16 mouse cellular contexts compared by ENCODE assay signal in the genomic region with DNA sequence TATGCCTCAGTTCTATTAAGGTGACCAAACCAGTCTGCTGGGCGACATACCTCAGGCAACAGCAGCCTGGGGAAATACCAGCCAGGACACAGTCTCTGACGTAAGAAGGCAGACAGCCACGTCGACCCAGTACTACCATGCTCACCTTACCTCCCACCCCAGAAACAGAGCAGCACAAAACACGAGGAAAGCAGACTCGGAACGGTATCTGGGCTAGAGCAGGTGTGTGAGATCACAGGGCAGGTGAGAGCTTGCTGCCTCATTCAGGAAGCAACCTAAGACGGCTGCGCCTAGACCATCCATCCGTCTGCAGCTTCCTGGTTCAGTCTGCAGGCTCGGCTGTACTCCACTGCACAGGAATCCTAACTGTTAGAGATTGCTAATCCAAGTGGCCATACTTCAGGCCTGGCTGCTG. TPM values are rescaled to one million over a fixed set of nuclear protein-coding genes. Genes with fewer than 3 reads are reported as not detected.
DNase-seq lines count a peak whose midpoint lies in the region; ATAC-seq and TF ChIP-seq lines count a peak whose summit lies in the region.
"Had no signal": no experiment of that assay in that cellular context is flagged by ENCODE, and none has a peak within 500 bp of the region (broad histone marks: within the 10 kb centered on the region; RNA-seq: fewer than 3 reads in every experiment).

No protein-coding gene starts in this region.

- no peaks in the 10 kb centered on the region for H3K4me1 ChIP-seq in kidney, adult 2 months (ENCODE audit: control insufficient read depth, insufficient read depth, low read length)
- peaks cover 13% of the 10 kb centered on the region; the same call in 1 of the 2 replicates for H3K4me1 ChIP-seq in stomach, embryonic 16.5 days (ENCODE audit: control insufficient read depth, insufficient read depth, low read length)
- H3K4me1 ChIP-seq in midbrain, embryonic 14.5 days (ENCODE audit: control insufficient read depth, insufficient read depth, low read length), result peaks cover 8% of the 10 kb centered on the region; the same call in 1 of the 2 replicates
- H3K4me1 ChIP-seq in heart, embryonic 11.5 days (ENCODE audit: control insufficient read depth, insufficient read depth, low read length), result peaks cover 9% of the 10 kb centered on the region; the same call in 1 of the 2 replicates

- 52% methylated on average over 11 of the region's 11 CpGs for WGBS in kidney, adult 2 months
- 57% methylated on average over 11 of the region's 11 CpGs for WGBS in stomach, embryonic 16.5 days
- WGBS in midbrain, embryonic 14.5 days, result 88% methylated on average over 11 of the region's 11 CpGs
- WGBS in heart, embryonic 11.5 days (ENCODE audit: insufficient replicate concordance), result 82% methylated on average over 11 of the region's 11 CpGs

- no peak for TF ChIP-seq CTCF in kidney, adult 2 months (conservative IDR thresholded peaks at IDR 0.05; ENCODE audit: insufficient read depth, insufficient read length, low read depth, low read length)

- H3K9me3 ChIP-seq in stomach, embryonic 16.5 days (replicated peaks; ENCODE audit: control insufficient read depth, low read length), result no peaks in the 10 kb centered on the region
- no peaks in the 10 kb centered on the region for H3K9me3 ChIP-seq in midbrain, embryonic 14.5 days (ENCODE audit: control insufficient read depth, low read length)
- no peaks in the 10 kb centered on the region for H3K9me3 ChIP-seq in heart, embryonic 11.5 days (replicated peaks; ENCODE audit: control insufficient read depth, low read length)
- H3K9me3 ChIP-seq: heart, embryonic 10.5 days; midbrain, embryonic 13.5 days had no signal

- H3K27ac ChIP-seq in kidney, adult 2 months (ENCODE audit: insufficient read depth, low read depth, low read length), result peak overlapping the region; percentile 71
- H3K27ac ChIP-seq in stomach, embryonic 16.5 days (ENCODE audit: low read length), result peak overlapping the region; percentile 63
- no peak overlapping the region for H3K27ac ChIP-seq in midbrain, embryonic 14.5 days (replicated peaks; ENCODE audit: low read depth, low read length)
- no peak overlapping the region for H3K27ac ChIP-seq in heart, embryonic 11.5 days (ENCODE audit: low read depth, low read length)
- H3K27ac ChIP-seq: heart, embryonic 10.5 days; midbrain, embryonic 13.5 days had no signal

- H3K36me3 ChIP-seq in kidney, adult 2 months (ENCODE audit: control insufficient read depth, insufficient read depth, low read length), result no peaks in the 10 kb centered on the region
- no peaks in the 10 kb centered on the region for H3K36me3 ChIP-seq in stomach, embryonic 16.5 days (ENCODE audit: control insufficient read depth, insufficient read depth, low read length)
- no peaks in the 10 kb centered on the region for H3K36me3 ChIP-seq in midbrain, embryonic 14.5 days (ENCODE audit: control insufficient read depth, insufficient read depth, low read length)
- H3K36me3 ChIP-seq in heart, embryonic 11.5 days (ENCODE audit: control insufficient read depth, insufficient read depth, low read length), result no peaks in the 10 kb centered on the region
- H3K36me3 ChIP-seq: heart, embryonic 10.5 days; midbrain, embryonic 13.5 days had no signal

- H3K4me2 ChIP-seq in stomach, embryonic 16.5 days (ENCODE audit: low read depth, low read length), result peak overlapping the region; percentile 5; the same call in 1 of the 2 replicates
- no peak overlapping the region for H3K4me2 ChIP-seq in midbrain, embryonic 14.5 days (ENCODE audit: low read length)
- no peak overlapping the region for H3K4me2 ChIP-seq in heart, embryonic 11.5 days
- H3K4me2 ChIP-seq: midbrain, embryonic 13.5 days had no signal

- peak; percentile 61; the same call in 1 of the 2 replicates for ATAC-seq in stomach, embryonic 16.5 days (ENCODE audit: insufficient read depth, low FRiP score)
- ATAC-seq in midbrain, embryonic 14.5 days (ENCODE audit: low FRiP score, low TSS enrichment), result no peak
- no peak for ATAC-seq in heart, embryonic 11.5 days (replicated peaks; ENCODE audit: insufficient number of reproducible peaks, low FRiP score, low TSS enrichment)
- ATAC-seq: activated CD4-positive, CD25-positive, alpha-beta regulatory T cell, adult 4 months; forebrain, embryonic 14.5 days; midbrain, embryonic 13.5 days had no signal

- H3K27me3 ChIP-seq in kidney, adult 2 months (replicated peaks; ENCODE audit: control insufficient read depth, insufficient read depth, low read length), result no peaks in the 10 kb centered on the region
- H3K27me3 ChIP-seq in stomach, embryonic 16.5 days (ENCODE audit: control insufficient read depth, insufficient read depth, low read length), result no peaks in the 10 kb centered on the region
- no peaks in the 10 kb centered on the region for H3K27me3 ChIP-seq in midbrain, embryonic 14.5 days (ENCODE audit: control insufficient read depth, insufficient read depth, low read length)
- H3K27me3 ChIP-seq in heart, embryonic 11.5 days (ENCODE audit: control insufficient read depth, insufficient read depth, low read length), result no peaks in the 10 kb centered on the region
- H3K27me3 ChIP-seq: midbrain, embryonic 13.5 days had no signal

- H3K9ac ChIP-seq in stomach, embryonic 16.5 days (ENCODE audit: low read length), result no peak overlapping the region
- no peak overlapping the region for H3K9ac ChIP-seq in midbrain, embryonic 14.5 days (replicated peaks; ENCODE audit: low read length)
- H3K9ac ChIP-seq in heart, embryonic 11.5 days (ENCODE audit: low read depth, low read length), result no peak overlapping the region
- H3K9ac ChIP-seq: midbrain, embryonic 13.5 days had no signal

- H3K4me3 ChIP-seq in kidney, adult 2 months (ENCODE audit: insufficient read depth, low read depth, low read length), result no peak overlapping the region
- no peak overlapping the region for H3K4me3 ChIP-seq in stomach, embryonic 16.5 days (replicated peaks; ENCODE audit: low read length)
- no peak overlapping the region for H3K4me3 ChIP-seq in midbrain, embryonic 14.5 days (replicated peaks; ENCODE audit: low read depth, low read length)
- no peak overlapping the region for H3K4me3 ChIP-seq in heart, embryonic 11.5 days (ENCODE audit: low read depth, low read length)
- H3K4me3 ChIP-seq: heart, embryonic 10.5 days; midbrain, embryonic 13.5 days had no signal

- TF ChIP-seq POLR2A in kidney, adult 2 months (IDR thresholded peaks at IDR 0.05; ENCODE audit: low read depth, low read length), result no peak

- peak; percentile 23 to 58 for DNase-seq in lung, adult 18-20 months
- no peak for DNase-seq in lung, postnatal 14 days
- peak; percentile 50 for DNase-seq in kidney, adult 2 months
- peak; percentile 34 to 64 for DNase-seq in kidney, postnatal 4 days
- DNase-seq in midbrain, embryonic 14.5 days, result no peak
- no peak for DNase-seq in spleen, adult 18-20 months
- DNase-seq: cerebellum, adult 2 months; embryo, embryonic 11 days; gastrocnemius, postnatal 14 days; thymus, postnatal 25 days had no signal

RNA-seq across cellular contexts. Expression of gene Tiam1, which starts 45.4 kb away (rescaled TPM):
- polyA plus RNA-seq in kidney, adult 2 months (2012; rRNA removed), result 2.6 and 4.0 TPM in 2 replicates
- polyA plus RNA-seq in stomach, embryonic 16.5 days (2015; fragmentation: Nextera tagmentation; extraction: Ambion mirVana), result 22.6 and 24.1 TPM in 2 replicates
- 34.6 and 40.0 TPM in 2 replicates for polyA plus RNA-seq in midbrain, embryonic 14.5 days (2014; fragmentation: Nextera tagmentation; extraction: Ambion mirVana)
- polyA plus RNA-seq in heart, embryonic 11.5 days (2014; fragmentation: Nextera tagmentation; extraction: Ambion mirVana), result 18.9 and 24.9 TPM in 2 replicates

Comparison
In these comparisons a context has a peak if more than half of its experiments do, and no peak if none do; other contexts are left out.
1. DNase-seq: peak in lung, adult 18-20 months (2 of 2), kidney, adult 2 months (single experiment) and kidney, postnatal 4 days (2 of 2); none in lung, postnatal 14 days (single experiment), midbrain, embryonic 14.5 days (single experiment) and spleen, adult 18-20 months (0 of 2).
2. H3K27ac ChIP-seq: peak in kidney, adult 2 months (single experiment) and stomach, embryonic 16.5 days (single experiment); none in midbrain, embryonic 14.5 days (single experiment) and heart, embryonic 11.5 days (single experiment).